Comparison of ENCODE assay signal across 11 mouse cellular contexts in genomic region chr16:95459325-95459691, GRCm38 (mm10).
A peak's percentile ranks its signal among the peaks of the same experiment; 100 is the strongest.
DNase-seq lines count a peak whose midpoint lies in the region; ATAC-seq and TF ChIP-seq lines count a peak whose summit lies in the region.
"Had no signal": no experiment of that assay in that cellular context is flagged by ENCODE, and none has a peak within 500 bp of the region (broad histone marks: within the 10 kb centered on the region; RNA-seq: fewer than 3 reads in every experiment).

No protein-coding gene starts in this region.

- intact Hi-C loops in left cerebral cortex, postnatal 4 days (cut with DNase I) = no loop called here

- TF ChIP-seq CTCF in hindbrain, postnatal 0 days (IDR thresholded peaks at IDR 0.05; ENCODE audit: low read depth) = no peak

- no peaks in the 10 kb centered on the region for H3K9me3 ChIP-seq in hindbrain, postnatal 0 days (ENCODE audit: low read length)
- no peaks in the 10 kb centered on the region for H3K9me3 ChIP-seq in hindbrain, embryonic 11.5 days (ENCODE audit: control insufficient read depth, low read length)
- H3K9me3 ChIP-seq in kidney, embryonic 16.5 days (ENCODE audit: low read length) = no peaks in the 10 kb centered on the region
- H3K9me3 ChIP-seq: embryonic facial prominence, embryonic 13.5 days; limb, embryonic 13.5 days had no signal

- no peaks in the 10 kb centered on the region for H3K36me3 ChIP-seq in hindbrain, postnatal 0 days (ENCODE audit: insufficient read depth, low read length)
- H3K36me3 ChIP-seq in hindbrain, embryonic 11.5 days (ENCODE audit: control insufficient read depth, insufficient read depth, low read length) = no peaks in the 10 kb centered on the region
- H3K36me3 ChIP-seq in kidney, embryonic 16.5 days (ENCODE audit: insufficient read depth, low read length) = no peaks in the 10 kb centered on the region
- H3K36me3 ChIP-seq: embryonic facial prominence, embryonic 13.5 days; limb, embryonic 13.5 days had no signal

- H3K27me3 ChIP-seq in hindbrain, postnatal 0 days (ENCODE audit: insufficient read depth, low read length) = no peaks in the 10 kb centered on the region
- H3K27me3 ChIP-seq in hindbrain, embryonic 11.5 days (ENCODE audit: control insufficient read depth, insufficient read depth, low read length) = no peaks in the 10 kb centered on the region
- H3K27me3 ChIP-seq in kidney, embryonic 16.5 days (ENCODE audit: insufficient read depth, low read length) = no peaks in the 10 kb centered on the region
- H3K27me3 ChIP-seq: embryonic facial prominence, embryonic 13.5 days; limb, embryonic 13.5 days had no signal

- H3K9ac ChIP-seq in hindbrain, postnatal 0 days (replicated peaks; ENCODE audit: low read length) = no peak overlapping the region
- no peak overlapping the region for H3K9ac ChIP-seq in hindbrain, embryonic 11.5 days (ENCODE audit: low read depth, low read length)
- no peak overlapping the region for H3K9ac ChIP-seq in kidney, embryonic 16.5 days (replicated peaks; ENCODE audit: low read length)
- H3K9ac ChIP-seq: embryonic facial prominence, embryonic 13.5 days; limb, embryonic 13.5 days had no signal

- no peaks in the 10 kb centered on the region for H3K4me1 ChIP-seq in hindbrain, postnatal 0 days (ENCODE audit: insufficient read depth, low read length)
- no peaks in the 10 kb centered on the region for H3K4me1 ChIP-seq in hindbrain, embryonic 11.5 days (replicated peaks; ENCODE audit: control insufficient read depth, insufficient read depth, low read length)
- H3K4me1 ChIP-seq in kidney, embryonic 16.5 days (ENCODE audit: insufficient read depth, low read length) = 0 out of 2 replicates have a peak, but pooled peaks cover 4% of the 10 kb centered on the region

- no peak for DNase-seq in hindbrain, postnatal 0 days (ENCODE audit: low spot score)
- no peak for DNase-seq in hindbrain, embryonic 11.5 days (ENCODE audit: low spot score)
- peak; percentile 61 to 85 for DNase-seq in heart, adult 9 months (ENCODE audit: low spot score in 2 of 2)
- DNase-seq in lung, postnatal 10 days = peak; percentile 47
- DNase-seq in left cerebral cortex, postnatal 4 days = no peak
- DNase-seq: retina, postnatal 1 day had no signal

- ATAC-seq in hindbrain, postnatal 0 days = no peak
- ATAC-seq in hindbrain, embryonic 11.5 days (ENCODE audit: low FRiP score) = no peak
- peak; percentile 85 for ATAC-seq in kidney, embryonic 16.5 days (ENCODE audit: low FRiP score, low TSS enrichment)
- ATAC-seq in cerebellum, adult (ENCODE audit: insufficient number of reproducible peaks, low FRiP score, low TSS enrichment) = no peak
- no peak for ATAC-seq in erythroblast, adult 5-6 weeks (replicated peaks; ENCODE audit: low FRiP score, poor library complexity, severe bottlenecking)

- H3K27ac ChIP-seq in hindbrain, postnatal 0 days = peak overlapping the region; percentile 22; the same call in 1 of the 2 replicates
- H3K27ac ChIP-seq in hindbrain, embryonic 11.5 days (ENCODE audit: low read depth, low read length) = no peak overlapping the region
- peak overlapping the region; percentile 37; the same call in 1 of the 2 replicates for H3K27ac ChIP-seq in kidney, embryonic 16.5 days (ENCODE audit: low read length)
- H3K27ac ChIP-seq: embryonic facial prominence, embryonic 13.5 days; limb, embryonic 13.5 days had no signal

- no peak overlapping the region for H3K4me2 ChIP-seq in hindbrain, postnatal 0 days (ENCODE audit: low read depth, low read length)
- no peak overlapping the region for H3K4me2 ChIP-seq in hindbrain, embryonic 11.5 days (replicated peaks; ENCODE audit: low read depth, low read length)
- H3K4me2 ChIP-seq in kidney, embryonic 16.5 days (replicated peaks; ENCODE audit: low read depth, low read length) = no peak overlapping the region
- H3K4me2 ChIP-seq: embryonic facial prominence, embryonic 13.5 days; limb, embryonic 13.5 days had no signal

- 78% methylated on average over 5 of the region's 5 CpGs for WGBS in hindbrain, postnatal 0 days
- 78% methylated on average over 5 of the region's 5 CpGs for WGBS in hindbrain, embryonic 11.5 days
- WGBS in kidney, embryonic 16.5 days = 34% methylated on average over 5 of the region's 5 CpGs

- H3K4me3 ChIP-seq in hindbrain, postnatal 0 days (ENCODE audit: low read length) = no peak overlapping the region
- H3K4me3 ChIP-seq in hindbrain, embryonic 11.5 days (ENCODE audit: low read depth, low read length) = no peak overlapping the region
- H3K4me3 ChIP-seq in kidney, embryonic 16.5 days (ENCODE audit: low read length) = no peak overlapping the region; the same call in 1 of the 2 replicates
- H3K4me3 ChIP-seq: embryonic facial prominence, embryonic 13.5 days had no signal

Comparison
In these comparisons a context has a peak if more than half of its experiments do, and no peak if none do; other contexts are left out.
1. DNase-seq: peak in heart, adult 9 months (2 of 2) and lung, postnatal 10 days (single experiment); none in hindbrain, postnatal 0 days (single experiment), hindbrain, embryonic 11.5 days (single experiment) and left cerebral cortex, postnatal 4 days (single experiment).